Mouse (Mus musculus) ovary, postnatal 36 days (tissue): ENCODE measurements around the gene Ifi27.
"Not testable (repeated sequence)": the region's sequence is repeated elsewhere in the genome, so short reads cannot be mapped to it uniquely, and the experiment has no call there.

Experiments used
- DNase-seq: peaks from one replicate; pipeline ENCODE4 v3.0.0; 2022; ENCODE audit warnings: low spot score, mixed read lengths

Gene Ifi27

GRCm38 (mm10) chr12:103456727-103457126 lies 22.7 kb downstream of the Ifi27 start:
- not testable (repeated sequence) for DNase-seq

GRCm38 (mm10) chr12:103457140-103457539 lies 23.1 kb downstream of the Ifi27 start, which contains the start of gene Ifi27l2b:
Gene Ifi27l2b, minus strand, starts transcription at chr12:103457223.
- no peak for DNase-seq

- DNase-seq: no peak
Measured at GRCm38 (mm10) chr12:103474481-103474880, 40.5 kb downstream of the Ifi27 start.

DNA sequence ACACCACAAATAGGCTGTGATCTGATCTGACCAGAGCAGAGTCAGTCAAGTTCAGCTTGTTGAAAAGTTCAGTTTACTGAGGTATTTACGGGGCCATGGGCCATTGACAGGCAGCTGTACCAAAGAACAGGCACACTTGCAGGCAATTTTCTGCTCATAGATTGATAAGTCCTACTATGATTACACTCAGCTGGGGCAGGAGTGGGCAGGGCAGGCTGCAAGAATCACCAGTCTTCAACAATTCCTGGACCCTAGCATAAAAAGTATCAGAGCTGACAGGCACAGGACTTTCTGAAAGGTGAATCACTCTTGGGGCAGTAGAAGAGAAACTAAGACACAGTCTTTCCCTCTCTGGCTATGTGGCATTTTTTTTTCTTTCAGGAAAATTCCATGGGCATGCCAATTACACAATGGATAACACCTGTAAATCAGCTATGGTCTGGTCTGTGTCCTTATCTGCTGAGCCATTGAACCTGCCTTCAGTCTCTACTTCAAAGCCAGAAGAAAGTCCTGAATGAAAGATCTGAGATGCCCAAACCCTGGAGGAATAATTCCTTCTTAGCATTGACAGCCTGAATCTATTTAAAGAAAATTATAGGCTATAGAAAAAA lies 42.9 kb downstream of the Ifi27 start:
- DNase-seq: no peak

DNA sequence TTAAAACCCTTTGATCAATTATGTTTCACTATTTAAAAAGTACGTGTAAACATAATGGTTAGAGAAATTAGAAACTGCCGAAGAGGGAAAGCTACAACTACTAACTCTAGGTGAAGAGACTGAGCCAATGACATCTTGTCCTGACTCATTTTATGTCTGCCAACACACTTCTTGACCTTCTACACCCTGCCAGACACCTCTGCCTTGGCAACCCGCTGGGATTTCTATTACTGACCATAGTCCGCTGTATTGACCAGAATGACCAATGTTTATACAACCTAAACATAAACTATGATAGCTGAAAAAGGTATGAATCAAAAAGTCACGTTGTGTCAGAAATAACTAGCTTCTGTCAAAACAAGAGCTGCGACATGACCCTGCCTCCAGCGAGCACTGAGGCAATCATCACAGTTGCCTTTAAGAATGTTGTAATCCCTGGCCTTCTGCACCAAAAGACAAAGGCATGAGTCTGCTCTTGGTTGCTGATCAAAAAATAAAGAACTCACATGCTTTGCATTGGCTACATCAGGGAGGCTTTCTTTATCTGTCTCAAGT lies 43.5 kb downstream of the Ifi27 start:
- DNase-seq: no peak

DNA sequence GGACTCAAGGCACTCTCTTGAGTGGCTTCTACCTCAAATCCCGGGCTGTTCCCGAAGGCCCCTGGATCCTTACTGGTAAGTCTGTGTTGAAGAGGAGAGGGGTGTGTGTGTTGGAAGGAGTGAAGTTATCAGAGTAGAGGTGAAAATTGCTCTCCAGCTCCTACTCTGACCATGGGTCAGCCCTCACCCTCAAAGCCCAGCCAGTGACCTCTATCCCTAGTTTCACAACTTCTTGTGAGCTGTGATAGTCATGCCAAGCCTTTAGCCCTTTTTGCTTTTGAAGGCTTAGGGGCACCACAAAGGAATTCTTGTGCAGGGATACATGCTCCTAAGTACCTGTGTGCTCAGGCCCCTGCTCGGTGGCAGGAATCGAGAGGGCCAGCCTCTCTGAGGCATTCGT lies 47.7 kb downstream of the Ifi27 start:
- DNase-seq: no peak

- no peak for DNase-seq
Measured at GRCm38 (mm10) chr12:103482781-103483180, 48.8 kb downstream of the Ifi27 start.

DNA sequence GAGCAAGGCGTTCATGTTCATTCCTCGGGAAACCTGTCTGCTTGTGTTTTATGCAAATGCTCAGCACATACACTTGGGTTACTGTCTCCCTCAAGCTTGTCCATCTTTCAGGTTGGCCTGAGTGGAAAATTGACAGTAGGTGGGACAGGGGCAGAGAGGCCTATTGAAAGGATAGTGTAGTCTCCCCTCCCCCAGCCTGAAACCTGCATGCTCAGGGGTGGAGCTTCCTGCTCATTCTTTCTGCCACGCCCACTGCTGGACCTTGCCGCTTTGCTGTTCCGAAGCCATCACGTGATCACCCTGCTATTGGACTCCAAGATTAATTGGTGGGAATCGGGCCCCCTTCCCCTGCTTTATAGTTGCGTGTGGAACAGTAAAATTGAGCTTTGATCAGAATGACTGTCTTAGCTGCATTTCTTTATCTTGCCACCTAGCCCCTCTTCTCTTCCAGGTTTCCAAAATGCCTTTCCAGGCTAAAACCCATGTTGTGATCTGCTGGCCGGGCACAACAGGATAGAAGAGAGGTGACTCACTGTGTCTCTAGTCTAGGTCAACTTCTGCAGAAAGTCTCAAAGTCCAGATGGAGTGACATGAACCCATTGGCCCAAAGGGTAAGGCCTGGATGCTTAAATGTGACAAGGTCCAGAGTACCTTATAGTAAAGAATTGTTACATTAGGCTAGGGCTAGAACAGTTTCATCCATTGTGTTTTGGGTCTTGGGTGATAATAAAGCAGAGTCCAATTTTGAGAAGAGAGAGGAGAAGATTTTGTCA lies 50.4 kb downstream of the Ifi27 start:
- not testable (repeated sequence) for DNase-seq

DNA sequence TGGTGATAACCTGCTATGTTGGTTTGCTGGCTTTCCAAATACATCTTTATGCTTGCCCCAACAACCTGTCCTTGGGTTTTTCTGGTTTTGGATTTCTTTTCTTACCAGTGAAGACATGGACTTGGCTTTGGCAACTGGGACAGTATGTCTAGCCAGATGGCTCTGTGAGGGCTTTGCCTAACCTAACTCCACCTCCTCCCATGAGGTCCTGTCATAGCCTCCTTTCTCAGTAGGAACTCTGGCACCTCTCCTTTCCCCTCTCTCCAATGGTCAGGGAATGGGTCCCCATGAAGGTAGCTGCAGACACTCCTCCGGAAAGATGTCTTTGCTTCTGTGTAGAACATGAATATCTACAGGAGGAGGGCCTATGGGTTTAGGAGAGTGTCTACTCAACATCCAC lies 52.7 kb downstream of the Ifi27 start:
- DNase-seq: no peak

GRCm38 (mm10) chr12:103487276-103487675 lies 53.3 kb downstream of the Ifi27 start:
- no peak for DNase-seq

GRCm38 (mm10) chr12:103487750-103488149 lies 53.7 kb downstream of the Ifi27 start:
- no peak for DNase-seq
